Mouse (Mus musculus): ENCODE data around the gene Asb12.
"Not testable (repeated sequence)": the region's sequence is repeated elsewhere in the genome, so short reads cannot be mapped to it uniquely, and the experiment has no call there.

Asb12 gene

GRCm38 (mm10) chrX:95557887-95558286 is at the start of gene Asb12, which contains the start of gene Pfn5:
TSS of gene Asb12 (minus strand) at chrX:95557987.
TSS of gene Pfn5 (plus strand) at chrX:95558104.
- in situ Hi-C loops (cut with MboI; ENCODE audit: unreplicated experiment in 2 of 2): no loop called here

- in situ Hi-C loops (cut with MboI; ENCODE audit: unreplicated experiment in 2 of 2): no loop called here
Measured at GRCm38 (mm10) chrX:95600609-95601008, 42.8 kb upstream of the Asb12 start.

DNA sequence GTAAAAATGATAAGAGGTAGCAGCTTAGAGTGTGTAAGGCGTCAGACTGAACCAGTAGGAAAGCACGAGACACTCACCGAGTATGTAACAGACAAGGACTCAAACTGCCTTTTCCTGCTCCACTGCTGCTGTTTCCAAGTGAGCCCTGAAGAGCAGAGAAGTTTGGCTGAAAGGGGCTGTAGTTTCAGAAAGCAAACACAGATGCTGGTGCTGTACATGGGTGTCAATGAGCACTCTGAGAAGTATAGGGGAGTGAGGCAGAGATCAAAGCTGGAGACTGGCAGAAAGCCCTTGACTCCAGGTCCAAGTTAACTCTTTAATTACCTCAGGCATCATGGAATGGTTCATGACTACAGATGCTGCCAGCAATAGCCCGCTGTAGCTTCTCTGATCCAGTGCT is 3.5 kb downstream of the Asb12 start:
- in situ Hi-C loops (cut with MboI; ENCODE audit: unreplicated experiment in 2 of 2): no loop called here

- in situ Hi-C loops (cut with MboI; ENCODE audit: unreplicated experiment in 2 of 2): not testable (repeated sequence)
Measured at GRCm38 (mm10) chrX:95535493-95535892, 22.3 kb downstream of the Asb12 start.

GRCm38 (mm10) chrX:95525166-95525565 is 32.6 kb downstream of the Asb12 start:
- in situ Hi-C loops (cut with MboI; ENCODE audit: unreplicated experiment in 2 of 2): no loop called here

- in situ Hi-C loops (cut with MboI; ENCODE audit: unreplicated experiment in 2 of 2): no loop called here
Measured at GRCm38 (mm10) chrX:95523883-95524282, 33.9 kb downstream of the Asb12 start.

DNA sequence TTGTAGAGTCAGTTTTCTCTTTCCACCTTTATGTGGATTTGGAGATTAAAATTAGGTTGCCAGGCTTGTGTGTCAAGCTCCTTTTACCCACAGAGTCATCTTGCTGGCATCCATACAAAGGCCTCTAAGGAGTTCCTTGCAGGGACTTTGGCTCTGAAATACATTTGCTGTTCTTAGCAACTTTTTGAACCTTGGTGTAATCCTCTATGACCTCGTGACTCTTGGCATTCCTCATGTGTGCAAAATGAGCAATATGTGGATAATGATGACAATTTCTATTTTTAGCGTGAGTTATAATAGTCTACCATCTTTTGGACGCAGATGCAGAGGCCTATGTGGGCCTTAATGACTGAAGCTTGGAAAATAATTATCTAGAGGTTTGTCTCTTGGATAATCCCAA is 100.6 kb downstream of the Asb12 start:
- in situ Hi-C loops (cut with MboI; ENCODE audit: unreplicated experiment in 2 of 2): no loop called here

DNA sequence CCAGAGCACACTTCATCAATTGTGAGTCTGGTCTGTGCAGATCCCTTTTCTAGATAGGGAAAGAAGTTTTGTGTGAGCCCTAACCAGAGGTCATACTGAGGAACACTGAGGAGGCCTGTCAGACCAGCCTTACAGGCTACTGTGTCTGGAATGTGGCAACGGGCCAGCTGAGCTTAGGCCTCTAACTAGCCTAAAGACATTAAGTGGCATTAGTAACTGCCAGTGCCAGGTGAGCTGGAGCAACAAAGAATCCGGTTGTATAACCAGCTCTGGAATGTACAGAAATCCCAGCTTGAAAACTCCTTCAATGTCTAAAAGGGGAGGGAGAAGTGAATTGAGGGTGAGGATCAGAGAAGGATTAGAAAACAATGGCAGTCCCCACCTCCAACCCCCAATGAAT is 111.9 kb downstream of the Asb12 start:
- in situ Hi-C loops (cut with MboI; ENCODE audit: unreplicated experiment in 2 of 2): loop anchor here (10.0 to 25.0 kb wide), 4 partner anchors 209 to 1084 kb away; partner anchors contain the start of genes Apoo (in 1 of the 2), Arhgef9 (in 1 of the 2), Fam90a1b (in 1 of the 2) and Zc4h2 (in 1 of the 2)

GRCm38 (mm10) chrX:95445141-95445540 is 112.6 kb downstream of the Asb12 start:
- in situ Hi-C loops (cut with MboI; ENCODE audit: unreplicated experiment in 2 of 2): loop anchor here (10.0 to 25.0 kb wide), 4 partner anchors 210 to 1083 kb away; partner anchors contain the start of genes Apoo (in 1 of the 2), Arhgef9 (in 1 of the 2), Fam90a1b (in 1 of the 2) and Zc4h2 (in 1 of the 2)

- in situ Hi-C loops (cut with MboI; ENCODE audit: unreplicated experiment in 2 of 2): loop anchor here (10.0 to 25.0 kb wide), 4 partner anchors 210 to 1082 kb away; partner anchors contain the start of genes Apoo (in 1 of the 2), Arhgef9 (in 1 of the 2), Fam90a1b (in 1 of the 2) and Zc4h2 (in 1 of the 2)
Measured at GRCm38 (mm10) chrX:95444776-95445111, 113.0 kb downstream of the Asb12 start, which contains the start of gene Amer1. TSS of gene Amer1 (minus strand) at chrX:95444872.

DNA sequence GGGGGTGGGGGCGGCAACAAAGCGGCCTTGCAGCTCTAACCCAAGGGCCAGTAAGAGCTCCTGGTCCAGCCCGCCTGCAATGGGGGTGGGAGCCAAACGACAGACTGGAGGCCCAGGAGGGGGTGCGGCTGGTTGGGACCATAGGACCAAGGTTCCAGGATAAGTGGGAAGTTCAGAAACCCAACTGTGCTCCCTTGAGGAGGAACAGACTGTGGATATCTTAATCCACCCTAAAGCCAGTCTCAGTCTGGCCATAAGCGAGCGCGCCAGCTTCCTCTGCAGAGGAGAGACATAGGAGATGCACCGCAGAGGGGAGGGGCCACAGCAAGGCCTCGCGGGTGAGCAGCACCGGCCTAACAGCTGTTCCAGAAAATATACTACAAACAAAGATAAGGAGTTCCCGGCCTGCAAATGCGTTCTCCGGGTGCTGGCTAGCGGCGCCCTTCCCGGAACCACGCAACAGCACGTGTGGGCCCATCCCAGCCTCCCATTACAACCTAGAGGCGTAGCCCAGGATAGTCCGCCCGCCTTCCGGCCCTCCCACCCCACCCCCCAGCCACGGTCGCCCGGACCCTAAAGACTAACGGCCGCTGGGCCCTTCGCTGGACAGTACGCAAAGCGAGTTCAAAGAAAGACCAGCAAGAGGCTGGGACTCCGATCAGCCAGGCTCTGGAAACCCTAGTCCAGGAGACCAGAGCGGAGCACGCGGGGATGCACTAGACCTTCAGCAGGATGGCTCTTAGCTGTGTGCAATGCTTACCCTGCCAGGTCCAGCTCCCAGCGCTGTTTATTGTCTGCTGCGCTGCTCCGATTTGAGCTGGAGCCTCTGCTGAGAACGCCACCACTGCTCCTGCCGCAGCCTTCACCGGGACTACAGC is 113.7 kb downstream of the Asb12 start:
- in situ Hi-C loops (cut with MboI; ENCODE audit: unreplicated experiment in 2 of 2): loop anchor here (10.0 to 25.0 kb wide), 4 partner anchors 211 to 1082 kb away; partner anchors contain the start of genes Apoo (in 1 of the 2), Arhgef9 (in 1 of the 2), Fam90a1b (in 1 of the 2) and Zc4h2 (in 1 of the 2)

GRCm38 (mm10) chrX:95443390-95443789 is 114.4 kb downstream of the Asb12 start:
- in situ Hi-C loops (cut with MboI; ENCODE audit: unreplicated experiment in 2 of 2): loop anchor here (10.0 to 25.0 kb wide), 4 partner anchors 211 to 1081 kb away; partner anchors contain the start of genes Apoo (in 1 of the 2), Arhgef9 (in 1 of the 2), Fam90a1b (in 1 of the 2) and Zc4h2 (in 1 of the 2)

- in situ Hi-C loops (cut with MboI; ENCODE audit: unreplicated experiment in 2 of 2): loop anchor here (10.0 to 25.0 kb wide), 4 partner anchors 213 to 1080 kb away; partner anchors contain the start of genes Apoo (in 1 of the 2), Arhgef9 (in 1 of the 2), Fam90a1b (in 1 of the 2) and Zc4h2 (in 1 of the 2)
Measured at GRCm38 (mm10) chrX:95442261-95442660, 115.5 kb downstream of the Asb12 start.

DNA sequence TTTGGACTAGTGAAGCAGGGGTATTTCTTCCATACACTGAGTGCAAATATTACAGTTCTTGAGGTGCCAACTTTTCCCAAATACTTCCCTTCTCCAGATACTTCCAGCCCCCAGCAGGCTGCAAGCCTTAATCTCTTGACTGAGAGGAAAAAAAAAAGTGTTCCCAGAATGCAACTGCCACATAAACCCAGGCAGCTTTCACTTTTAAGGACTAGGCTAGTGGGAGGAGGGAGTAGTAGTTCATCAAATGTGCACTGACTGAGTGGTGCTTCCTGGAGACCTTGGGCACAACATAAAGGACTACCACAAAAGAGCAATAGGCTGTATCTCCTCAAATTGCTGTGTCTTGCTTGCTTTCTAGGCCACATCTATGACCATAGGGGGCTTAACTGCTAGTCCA is 116.5 kb downstream of the Asb12 start:
- in situ Hi-C loops (cut with MboI; ENCODE audit: unreplicated experiment in 2 of 2): loop anchor here (10.0 to 25.0 kb wide), 4 partner anchors 214 to 1079 kb away; partner anchors contain the start of genes Apoo (in 1 of the 2), Arhgef9 (in 1 of the 2), Fam90a1b (in 1 of the 2) and Zc4h2 (in 1 of the 2)

DNA sequence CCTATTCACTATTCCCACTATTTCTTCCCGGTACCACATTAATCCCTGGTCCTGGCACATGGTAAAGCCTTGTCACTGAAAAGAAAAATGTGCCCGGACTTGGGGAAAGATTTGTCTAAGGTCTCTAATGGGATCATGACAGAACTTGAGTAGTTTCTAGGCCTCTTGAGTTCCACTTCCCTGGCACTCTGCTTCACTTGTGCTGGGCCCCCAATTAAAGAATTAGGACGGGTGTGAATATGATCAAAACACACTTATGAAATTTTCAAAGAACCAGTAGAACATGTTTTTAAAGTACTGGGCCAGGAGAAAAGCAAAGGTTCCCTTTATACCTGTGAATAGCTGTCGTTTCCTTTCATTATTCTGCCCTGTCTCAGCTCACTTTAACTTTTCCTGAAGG is 119.3 kb downstream of the Asb12 start:
- in situ Hi-C loops (cut with MboI; ENCODE audit: unreplicated experiment in 2 of 2): loop anchor here in 1 of 2 experiments (25.0 kb wide), 3 partner anchors 251 to 1076 kb away; partner anchors contain the start of genes Apoo, Arhgef9 and Fam90a1b

DNA sequence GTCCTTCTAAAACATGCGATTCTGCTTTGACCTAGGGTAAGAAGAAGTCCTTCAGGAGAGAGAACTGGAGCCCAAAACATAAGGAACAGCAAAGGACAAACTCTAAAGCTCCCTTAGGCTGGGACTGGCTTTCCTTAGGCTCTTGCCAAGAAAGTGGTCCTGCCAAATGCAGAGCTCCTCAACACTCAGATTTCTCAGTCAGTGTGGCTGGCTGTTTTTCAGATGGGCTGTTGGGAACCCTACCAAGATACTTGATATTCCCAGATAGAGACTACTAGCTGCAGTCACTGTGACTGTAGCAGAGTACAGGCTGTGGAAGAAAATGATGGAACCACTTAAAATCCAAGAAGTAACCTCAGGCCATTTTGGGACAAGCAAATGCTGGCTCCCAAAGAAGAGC is 120.6 kb downstream of the Asb12 start:
- in situ Hi-C loops (cut with MboI; ENCODE audit: unreplicated experiment in 2 of 2): loop anchor here in 1 of 2 experiments (25.0 kb wide), 3 partner anchors 250 to 1075 kb away; partner anchors contain the start of genes Apoo, Arhgef9 and Fam90a1b

All from v-Abl transformed pro-B cells (cell line).